Mouse (Mus musculus): ENCODE results near the gene Nupr1. TPM values are rescaled to one million over a fixed set of nuclear protein-coding genes. Genes with fewer than 3 reads are reported as not detected.

The Nupr1 gene
- total RNA-seq (2021): 1 to 10 TPM; 7.5 to 8.8 TPM
- long read RNA-seq, experiment 1, transcript Nupr1-201 (3 exons, 829 nt): major isoform, 5 of 5 reads
- long read RNA-seq, experiment 1, partial matches to known transcripts: 0 of 5 reads
- long read RNA-seq, experiment 1, other reads (novel, unspliced or antisense): 0 of 5 reads
- long read RNA-seq, experiment 2, transcript Nupr1-201 (3 exons, 829 nt): major isoform, 6 of 6 reads
- long read RNA-seq, experiment 2, partial matches to known transcripts: 0 of 6 reads
- long read RNA-seq, experiment 2, other reads (novel, unspliced or antisense): 0 of 6 reads

DNA sequence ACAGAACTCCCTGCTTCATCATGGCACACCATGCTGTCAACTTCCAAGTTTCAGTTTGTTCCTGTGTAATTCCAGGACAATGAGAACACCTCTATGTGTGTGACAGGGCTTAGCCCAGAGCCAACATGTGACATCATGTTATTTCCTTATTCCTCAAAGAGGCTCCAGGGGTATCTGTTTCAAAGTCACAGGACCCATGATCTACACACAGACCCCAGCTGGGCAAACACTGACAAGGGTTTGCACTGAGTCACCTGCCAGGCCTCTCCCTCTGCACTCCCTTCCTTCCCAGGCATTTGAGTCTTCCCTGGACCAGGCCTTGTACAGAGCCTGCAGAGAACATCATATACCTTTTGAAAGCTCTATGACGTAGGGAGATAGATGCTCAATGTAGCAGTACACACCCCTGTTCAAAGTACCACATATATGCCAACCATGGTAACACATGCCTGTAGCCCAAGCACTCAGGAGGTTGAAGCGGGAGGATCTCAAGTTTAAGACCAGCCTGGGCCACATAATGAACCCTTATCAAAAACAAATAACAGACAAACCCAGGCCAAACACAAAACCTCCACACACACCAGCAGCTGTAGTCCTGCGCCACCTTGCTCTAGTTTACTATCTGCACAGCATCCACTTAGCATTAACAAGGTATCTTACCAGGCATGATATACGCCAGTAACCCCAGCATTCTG lies at the start of gene Nupr1:
TSS of gene Nupr1 (minus strand) at position 38 of the 695 bp plus-strand sequence.
- DNase-seq (ENCODE audit: low spot score): no peak

DNA sequence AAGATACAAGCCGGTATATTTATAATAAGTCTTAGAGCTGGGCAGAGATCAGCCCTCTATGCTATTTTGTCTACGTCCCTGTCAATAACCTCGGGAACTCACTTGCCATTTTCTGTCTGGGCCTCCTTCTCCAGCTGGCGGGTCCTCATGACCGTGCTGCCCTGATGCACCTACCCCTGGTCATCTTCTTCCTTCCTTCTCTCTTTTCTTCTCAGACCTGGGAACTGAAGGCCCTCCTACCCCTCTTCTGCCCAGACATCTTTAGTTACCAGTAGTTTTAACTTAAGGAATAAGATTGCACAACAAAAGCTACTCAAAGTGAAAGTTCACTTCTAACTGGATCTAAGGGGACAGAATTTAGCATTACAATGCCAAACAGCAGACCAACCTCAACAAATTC lies 49.0 kb upstream of the Nupr1 start:
- no peak for DNase-seq (ENCODE audit: low spot score)

DNA sequence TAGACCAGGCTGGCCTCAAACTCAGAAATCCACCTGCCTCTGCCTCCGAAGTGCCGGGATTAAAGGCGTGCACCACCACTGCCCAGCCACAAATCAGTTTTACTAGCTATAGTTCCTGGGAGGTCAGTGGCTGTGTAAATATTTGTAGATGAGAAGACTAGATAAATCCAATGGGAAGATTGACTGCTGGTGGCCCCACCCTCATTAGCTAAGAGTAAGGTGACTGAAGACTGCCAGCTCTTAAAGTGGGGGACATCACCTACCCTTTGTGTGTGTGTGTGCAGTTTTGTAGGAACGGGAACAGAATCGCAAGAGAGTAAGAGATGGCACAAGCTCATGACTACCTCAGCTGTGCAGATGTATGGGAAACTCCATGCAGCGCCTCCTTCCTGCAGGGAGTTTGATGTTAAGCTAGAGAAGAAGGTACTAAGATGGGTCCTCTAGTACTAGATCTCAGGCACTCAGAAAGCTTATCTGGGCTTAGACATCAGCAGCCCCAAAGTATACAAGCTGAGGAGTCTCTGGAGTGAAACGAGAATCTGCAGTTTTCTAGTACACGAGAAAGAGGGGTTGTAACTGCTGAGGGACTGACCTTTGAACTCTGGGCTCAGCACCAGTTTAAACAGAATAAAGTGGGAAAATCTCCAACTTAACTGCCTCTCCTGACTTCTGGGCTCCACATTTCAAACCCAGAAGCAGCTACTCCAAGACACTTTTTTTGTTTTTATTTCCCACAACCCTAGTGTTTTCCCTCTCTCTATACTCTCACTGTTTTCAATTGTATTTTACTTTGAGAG lies 48.1 kb upstream of the Nupr1 start:
- no peak for DNase-seq (ENCODE audit: low spot score)

DNA sequence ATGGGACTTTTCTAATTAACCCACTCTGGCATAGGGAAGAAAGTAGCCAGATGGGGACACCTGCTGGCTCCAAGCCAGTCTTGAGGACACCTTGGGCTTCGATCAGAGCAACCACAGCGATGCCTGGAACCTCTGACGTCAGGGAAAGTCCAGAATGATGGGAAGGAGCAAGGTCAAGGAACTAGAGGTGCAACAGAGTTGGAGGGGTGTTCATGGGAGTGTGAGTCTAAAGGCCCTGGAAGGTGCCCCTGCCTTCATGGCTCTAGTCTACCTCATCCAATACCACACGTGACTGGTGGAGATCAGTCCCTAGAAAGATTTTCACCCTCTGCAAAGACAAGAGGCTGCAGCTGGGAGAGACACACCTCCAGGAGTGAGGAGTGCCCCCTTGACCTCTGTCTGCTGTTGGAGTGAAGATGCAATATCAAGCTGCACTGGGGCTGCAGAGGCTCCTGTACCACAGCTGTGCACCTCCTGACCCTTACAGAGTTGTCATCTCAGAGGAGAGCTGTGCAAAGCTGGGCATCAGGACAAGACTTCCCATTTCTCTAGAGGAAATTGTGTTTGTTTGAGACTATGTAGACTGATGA lies 46.1 kb upstream of the Nupr1 start:
- DNase-seq (ENCODE audit: low spot score): no peak

DNA sequence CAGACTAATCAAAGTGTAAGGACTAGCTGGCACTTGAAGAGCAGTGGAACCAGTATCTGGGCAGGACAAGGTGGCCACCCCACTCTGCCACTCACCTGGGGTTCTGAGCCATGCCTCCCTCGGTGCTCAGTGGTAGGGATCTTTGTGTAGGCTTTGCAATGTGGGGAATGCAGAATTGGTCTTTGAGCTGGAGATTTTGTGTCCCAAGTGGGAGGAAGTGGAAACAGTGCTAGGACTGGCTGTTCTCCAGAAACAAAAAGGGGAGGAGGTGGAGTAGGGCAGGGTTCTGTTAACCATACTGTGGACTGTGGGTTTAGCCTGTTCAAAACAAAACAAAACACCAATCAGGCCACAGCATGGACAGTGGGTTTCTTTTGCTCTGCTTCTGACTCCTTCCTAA lies 45.5 kb upstream of the Nupr1 start, which contains the start of gene Sult1a1:
TSS of gene Sult1a1 (minus strand) at position 226 of the 400 bp plus-strand sequence.
- peak; percentile 84 for DNase-seq (ENCODE audit: low spot score)

DNA sequence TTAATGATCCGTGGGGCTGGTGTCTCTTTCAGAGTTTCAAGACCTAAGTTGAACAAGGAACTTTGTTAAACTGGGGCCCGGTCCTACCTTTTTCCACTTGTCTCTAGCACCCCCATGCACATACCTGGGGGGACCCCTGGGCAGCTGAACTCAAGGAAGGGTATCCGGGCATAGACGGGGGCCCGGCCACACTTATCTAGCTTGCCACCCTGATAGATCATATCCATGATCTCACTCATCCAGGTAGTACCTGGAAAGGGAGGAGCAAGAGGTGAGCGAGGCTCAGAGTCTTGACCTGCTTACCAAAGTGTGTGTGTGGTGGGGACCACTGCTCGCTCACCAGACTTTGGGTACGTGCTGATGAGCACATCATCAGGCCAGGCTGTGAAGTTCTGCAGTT lies 44.4 kb upstream of the Nupr1 start:
- DNase-seq (ENCODE audit: low spot score): no peak

DNA sequence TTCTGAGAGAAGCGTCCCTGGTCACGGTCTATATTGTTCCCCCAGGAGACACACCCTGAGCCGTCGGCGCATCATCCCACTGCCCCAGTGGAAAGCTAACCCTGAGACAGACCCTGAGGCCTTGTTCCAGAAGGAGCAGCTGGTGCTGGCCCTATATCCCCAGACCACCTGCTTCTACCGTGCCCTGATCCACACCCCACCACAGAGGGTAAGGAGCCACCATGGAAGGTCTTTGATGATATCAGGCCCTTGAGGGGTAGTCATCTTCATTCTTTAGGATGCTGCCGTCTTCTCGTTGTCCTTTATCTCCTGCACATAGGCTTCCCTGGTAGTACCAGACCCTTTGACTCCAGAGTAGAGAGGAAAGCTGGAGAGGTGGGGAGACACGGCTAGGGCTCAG lies 41.5 kb upstream of the Nupr1 start:
- DNase-seq (ENCODE audit: low spot score): no peak

DNA sequence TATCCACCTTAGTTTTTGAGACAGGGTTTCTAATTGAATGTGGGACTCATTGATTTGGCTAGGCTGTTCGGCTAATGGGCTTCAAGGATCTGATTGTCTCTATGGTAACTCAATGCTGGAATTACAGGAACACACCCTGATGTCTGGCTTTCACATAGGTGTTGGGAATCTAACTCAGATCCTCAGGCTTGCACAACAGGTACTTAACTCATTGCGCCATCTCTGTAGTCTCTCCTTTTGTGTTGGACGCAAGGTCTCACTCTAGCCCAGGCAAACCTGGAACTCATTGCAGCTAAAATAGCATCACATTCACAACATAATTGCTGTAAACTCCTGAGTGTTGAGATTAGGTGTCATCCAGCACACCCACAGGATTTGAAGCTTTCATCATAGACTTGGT lies 39.5 kb upstream of the Nupr1 start:
- DNase-seq (ENCODE audit: low spot score): no peak

DNA sequence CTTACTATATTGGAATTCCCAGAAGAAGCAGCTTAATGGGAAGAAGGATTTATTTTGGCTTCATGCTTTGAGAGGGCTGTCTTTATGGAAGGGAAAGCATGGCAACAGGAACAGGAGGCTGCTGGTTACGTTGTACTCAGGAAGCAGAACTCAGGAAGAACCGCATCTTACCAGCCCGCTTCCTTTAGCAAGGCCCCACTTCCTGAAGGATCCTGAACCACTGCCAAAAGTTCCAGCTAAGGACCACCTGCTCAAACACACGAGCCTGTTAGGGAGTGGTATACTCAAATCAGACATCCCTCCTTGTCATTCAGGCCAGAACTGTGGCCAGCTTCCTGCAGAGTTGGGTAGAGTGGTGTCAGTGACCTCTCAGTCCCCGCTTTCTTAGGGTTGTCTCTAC lies 37.8 kb upstream of the Nupr1 start:
- DNase-seq (ENCODE audit: low spot score): no peak

DNA sequence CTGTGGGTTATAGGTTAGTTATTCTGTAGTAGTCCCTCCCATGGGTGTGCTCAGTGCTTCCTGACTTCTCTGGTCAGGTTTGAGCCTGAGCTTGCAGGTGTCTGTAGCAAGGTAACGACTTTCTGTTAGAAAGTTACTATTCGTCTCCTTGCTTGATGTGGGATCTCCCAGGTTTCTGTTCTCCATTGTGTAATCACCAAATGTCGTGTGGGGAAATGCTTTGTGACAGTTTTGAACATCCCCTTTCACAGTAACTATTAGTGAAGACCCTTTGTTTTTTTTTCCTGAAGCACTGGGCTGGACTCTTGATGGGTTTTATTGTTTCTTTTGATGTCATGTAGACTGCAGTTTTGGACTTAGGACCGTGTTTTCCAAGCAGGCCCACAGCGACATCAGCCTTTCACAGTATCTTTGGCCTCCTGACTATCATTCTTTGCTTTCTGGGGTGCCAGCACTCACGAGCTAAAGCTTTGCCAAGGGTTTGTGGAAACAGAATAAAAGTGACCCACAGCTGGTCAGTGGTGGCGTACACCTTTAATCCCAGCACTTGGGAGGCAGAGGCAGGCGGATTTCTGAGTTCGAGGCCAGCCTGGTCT lies 36.9 kb upstream of the Nupr1 start:
- DNase-seq (ENCODE audit: low spot score): no peak

DNA sequence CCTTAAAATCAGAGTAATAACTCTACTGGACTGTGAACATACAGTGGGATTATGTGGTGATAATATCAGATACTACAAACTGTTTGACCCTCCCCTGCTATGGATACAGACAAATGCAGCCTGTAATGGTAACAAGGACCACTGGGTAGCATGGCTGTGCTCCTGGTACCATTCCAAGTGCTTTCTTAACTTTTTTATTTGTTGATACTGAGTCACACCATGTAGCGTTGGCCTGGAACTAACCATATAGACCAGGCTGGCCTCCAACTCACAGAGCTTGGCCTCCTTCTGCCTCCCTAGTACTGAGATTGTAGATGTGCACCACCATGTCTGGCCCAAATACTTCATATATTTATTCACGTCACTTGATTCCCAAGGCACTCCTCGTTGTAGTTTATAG lies 34.6 kb upstream of the Nupr1 start:
- DNase-seq (ENCODE audit: low spot score): peak; percentile 51

DNA sequence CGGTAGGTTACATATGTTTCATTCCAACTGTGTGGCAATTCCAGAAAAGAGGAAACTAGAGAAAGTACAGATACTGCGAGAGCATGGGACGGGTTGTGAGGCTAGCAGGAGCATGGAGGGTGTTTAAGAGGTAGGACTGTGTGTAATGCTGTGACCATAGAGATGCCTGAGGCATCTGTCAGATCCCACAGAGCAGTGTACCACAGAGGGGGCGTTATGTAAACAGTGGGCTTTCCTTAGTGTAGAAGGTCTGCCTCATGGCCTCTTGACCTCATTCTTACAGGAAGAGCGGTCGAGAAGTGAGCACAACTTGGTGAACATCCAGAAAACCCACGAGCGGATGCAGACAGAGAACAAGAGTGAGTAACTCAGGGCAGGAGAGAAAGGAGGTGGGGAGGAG lies 33.0 kb upstream of the Nupr1 start:
- DNase-seq (ENCODE audit: low spot score): no peak

DNA sequence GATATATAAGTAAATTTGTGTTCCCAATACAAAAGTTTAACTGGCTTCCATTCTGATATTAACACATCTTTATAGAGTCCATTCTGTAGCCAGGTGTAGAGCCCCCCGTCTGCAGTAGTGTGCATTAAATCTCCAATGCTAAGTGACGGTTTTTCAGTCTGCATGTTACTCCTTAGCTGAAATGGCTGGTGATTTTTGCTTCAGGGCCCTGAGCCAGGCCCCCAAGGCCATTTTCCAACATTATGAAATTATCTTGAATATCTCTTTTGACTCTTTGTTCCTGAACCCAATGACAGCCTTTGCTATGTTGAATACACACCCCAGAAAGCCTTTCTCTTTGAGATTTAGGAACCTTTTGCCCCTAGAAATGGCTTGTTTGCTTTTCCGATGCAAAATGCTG lies 29.1 kb upstream of the Nupr1 start:
- DNase-seq (ENCODE audit: low spot score): no peak

DNA sequence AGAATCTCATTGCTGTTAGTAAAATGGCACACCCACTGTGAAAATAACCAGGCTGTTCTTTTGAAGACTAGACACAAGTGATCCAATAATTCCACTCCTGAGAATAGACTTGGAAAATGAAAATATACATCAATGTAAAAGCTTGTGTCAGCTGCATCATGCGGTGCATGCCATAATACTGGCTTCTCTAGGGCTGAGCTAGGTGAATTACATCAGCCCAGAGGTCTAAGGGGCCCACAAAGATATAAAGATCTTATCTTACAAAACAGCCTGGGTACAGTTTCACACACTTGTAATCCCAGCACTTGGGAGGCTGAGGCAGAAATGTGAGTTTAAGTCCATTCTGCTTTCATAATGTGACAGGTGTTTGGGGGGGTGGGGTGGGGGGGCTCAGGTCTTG lies 26.9 kb upstream of the Nupr1 start:
- no peak for DNase-seq (ENCODE audit: low spot score)

DNA sequence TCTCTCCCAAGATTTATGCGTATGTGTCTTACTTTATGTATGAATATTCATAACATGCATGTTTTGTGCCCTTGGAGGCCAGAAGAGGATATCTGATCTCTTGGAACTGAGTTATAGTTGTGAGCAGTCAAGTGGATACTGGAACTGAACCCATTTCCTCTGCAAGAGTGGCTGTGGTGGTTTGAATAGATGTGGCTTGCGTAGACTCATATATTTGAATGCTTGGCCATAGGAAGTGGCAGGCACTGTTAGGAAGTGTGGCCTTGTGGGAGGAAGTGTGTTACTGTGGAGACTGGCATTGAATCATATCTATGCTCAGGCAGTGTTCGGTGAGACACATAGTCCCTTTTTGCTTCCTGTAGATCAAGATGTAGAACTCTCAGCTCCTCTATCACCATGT lies 25.0 kb upstream of the Nupr1 start:
- no peak for DNase-seq (ENCODE audit: low spot score)

DNA sequence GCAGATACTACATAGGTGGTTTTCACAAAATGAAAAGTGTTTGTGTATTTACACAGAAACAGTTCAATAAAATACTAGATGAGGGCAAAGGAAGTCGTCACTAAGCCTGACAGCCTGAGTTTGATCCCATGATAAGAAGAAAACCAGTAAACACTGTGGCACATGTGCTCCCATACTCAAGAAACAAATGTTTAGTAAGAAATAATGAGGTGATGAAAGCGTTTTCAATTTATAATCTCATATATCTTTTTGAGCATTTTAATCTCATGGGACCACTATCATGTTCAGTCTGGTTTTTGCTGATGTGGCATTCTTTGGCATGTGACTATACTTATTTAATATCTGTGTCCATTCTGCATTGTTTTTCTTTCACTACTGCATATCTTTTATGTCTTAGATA lies 23.3 kb upstream of the Nupr1 start:
- no peak for DNase-seq (ENCODE audit: low spot score)

DNA sequence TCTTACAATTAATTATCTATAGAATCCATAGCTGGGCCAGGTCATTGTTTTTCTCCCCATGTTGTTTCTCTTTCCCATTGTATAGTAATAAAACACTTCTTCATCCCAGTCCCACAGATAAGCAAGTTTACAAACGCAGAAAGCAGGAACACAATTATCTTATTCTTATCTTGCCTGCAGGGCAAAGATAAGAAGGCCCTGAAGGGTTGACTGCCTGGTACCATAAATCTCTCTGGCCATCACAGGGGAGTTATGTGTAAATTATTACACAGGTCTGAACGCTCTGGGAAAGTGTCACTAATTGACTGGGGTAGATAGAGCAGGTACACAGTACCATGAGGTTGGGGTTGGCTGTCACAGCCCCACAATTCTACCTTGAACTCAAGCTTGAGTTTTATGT lies 20.2 kb upstream of the Nupr1 start:
- no peak for DNase-seq (ENCODE audit: low spot score)

DNA sequence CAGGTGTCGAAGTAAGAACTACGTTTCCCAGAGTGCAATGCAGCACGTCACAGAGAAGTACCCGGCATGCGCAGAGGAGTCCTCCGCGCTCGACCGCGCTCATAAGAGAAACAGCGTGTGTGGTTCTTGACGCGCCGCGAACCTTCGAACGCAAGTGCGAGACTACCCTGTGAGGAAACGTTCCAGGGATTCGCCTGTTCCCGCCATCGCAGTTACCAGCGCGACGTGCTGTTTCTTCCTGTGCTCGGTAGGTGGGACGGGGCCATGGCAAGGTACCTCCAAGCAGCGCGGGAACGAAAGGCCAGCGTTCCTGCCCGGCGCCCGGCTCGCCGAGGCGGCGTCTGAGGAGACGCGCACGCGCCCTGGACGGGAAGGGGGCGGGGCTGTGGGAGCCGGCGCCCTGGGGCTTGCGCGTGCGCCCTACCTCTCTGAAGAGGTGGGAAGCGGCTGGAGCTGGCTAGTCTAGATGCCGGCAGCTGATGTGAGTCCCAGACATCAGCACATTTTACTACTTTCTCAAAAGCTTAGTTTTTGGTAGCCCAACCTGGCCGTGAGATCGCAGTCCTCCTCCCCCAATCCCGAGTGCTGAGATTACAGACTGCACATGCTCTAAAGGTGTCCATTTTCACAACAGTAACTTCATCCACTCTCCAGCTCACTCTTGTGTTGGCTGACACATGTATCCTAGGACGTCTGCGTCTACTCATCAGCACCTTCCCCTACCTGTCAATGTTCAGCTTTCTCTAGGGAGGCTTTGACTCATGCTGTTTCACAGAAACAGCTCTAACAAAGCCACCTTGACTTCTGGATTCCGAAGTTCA lies 18.8 kb upstream of the Nupr1 start, which contains the start of gene Sgf29:
TSS of gene Sgf29 (plus strand) at position 79 of the 821 bp plus-strand sequence.
- DNase-seq (ENCODE audit: low spot score): peak; percentile 91

DNA sequence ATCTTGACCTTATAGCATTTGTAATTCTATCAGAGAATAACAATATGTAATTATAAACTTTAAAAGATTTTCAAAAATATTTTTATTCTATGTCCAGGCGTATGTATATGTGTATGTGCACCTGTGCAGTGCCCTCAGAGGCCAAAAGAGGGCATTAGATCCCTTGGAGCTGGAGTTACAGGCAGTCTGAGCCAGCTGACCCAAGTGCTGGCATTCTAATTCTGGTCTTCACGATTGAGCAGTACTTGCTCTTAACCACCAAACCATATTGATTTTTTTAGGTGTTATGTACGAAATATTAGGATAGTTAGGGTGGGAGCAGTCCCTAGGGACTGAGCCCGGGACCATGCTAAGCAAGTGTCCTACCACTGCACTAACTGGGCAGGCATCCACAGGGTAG lies 17.8 kb upstream of the Nupr1 start:
- no peak for DNase-seq (ENCODE audit: low spot score)

DNA sequence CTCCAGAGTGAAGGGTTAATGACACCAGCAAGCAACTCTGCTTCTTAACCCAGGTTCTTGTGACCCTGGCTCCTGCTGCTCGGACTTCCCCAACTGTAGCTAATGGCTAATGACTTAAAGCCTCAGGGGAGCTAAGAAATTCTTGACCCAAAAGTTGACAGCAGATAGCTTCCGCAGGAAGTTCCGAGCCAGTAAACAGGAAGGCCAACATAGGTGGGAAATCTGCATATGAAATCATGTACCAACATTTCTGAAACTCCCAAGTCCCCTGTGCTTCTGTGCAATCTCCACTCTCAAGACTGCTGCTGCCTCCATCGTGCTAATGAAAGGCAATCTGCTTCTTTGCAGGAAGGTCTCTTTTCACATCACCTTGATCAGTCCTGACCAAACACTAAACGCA lies 15.0 kb upstream of the Nupr1 start:
- DNase-seq (ENCODE audit: low spot score): no peak

DNA sequence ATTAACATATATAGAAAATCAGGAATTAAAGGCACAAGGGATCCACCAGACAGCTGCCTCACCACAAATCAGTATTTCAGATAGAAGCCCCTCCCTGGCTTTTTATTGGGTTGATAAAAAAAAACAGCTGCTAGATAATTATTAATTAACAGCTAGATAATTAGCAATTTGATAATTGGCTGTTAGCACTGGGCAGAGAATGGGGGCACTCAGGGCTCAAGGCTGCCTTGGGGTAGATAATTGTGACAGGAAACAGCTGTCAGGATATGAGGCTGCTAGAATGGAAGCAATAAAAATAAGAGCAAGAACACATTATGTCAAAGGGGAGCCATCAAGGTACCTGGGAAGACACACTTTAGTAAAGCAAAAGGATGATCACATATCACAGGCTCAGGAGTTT lies 14.3 kb upstream of the Nupr1 start:
- no peak for DNase-seq (ENCODE audit: low spot score)
